15 mouse cellular contexts compared by ENCODE assay signal in genomic region chr13:112386494-112387075, GRCm38 (mm10).
"Had no signal": no experiment of that assay in that cellular context is flagged by ENCODE, and none has a peak within 500 bp of the region (broad histone marks: within the 10 kb centered on the region; RNA-seq: fewer than 3 reads in every experiment).

No protein-coding gene starts in this region.

- H3K36me3 ChIP-seq: limb, embryonic 12.5 days; liver, embryonic 13.5 days; lung, embryonic 15.5 days; midbrain, embryonic 13.5 days; neural tube, embryonic 15.5 days had no signal

- H3K4me1 ChIP-seq: liver, embryonic 13.5 days; midbrain, embryonic 13.5 days had no signal

- H3K4me3 ChIP-seq: limb, embryonic 12.5 days; liver, embryonic 13.5 days; lung, embryonic 15.5 days; megakaryocyte, embryonic 14.5 days; midbrain, embryonic 13.5 days; myocyte; neural tube, embryonic 15.5 days had no signal

- DNase-seq: kidney, adult 18-20 months; kidney, postnatal 10 days; layer of hippocampus, adult 9-11 months; layer of hippocampus, postnatal 36 days; liver; liver, embryonic 13.5 days; liver, postnatal 0 days; thymus, adult 18-20 months; thymus, postnatal 25 days had no signal

- ATAC-seq: liver, postnatal 0 days; midbrain, embryonic 13.5 days had no signal

- H3K9me3 ChIP-seq: limb, embryonic 12.5 days; liver, embryonic 13.5 days; lung, embryonic 15.5 days; megakaryocyte, embryonic 14.5 days; midbrain, embryonic 13.5 days; neural tube, embryonic 15.5 days had no signal

- H3K27me3 ChIP-seq: limb, embryonic 12.5 days; liver, embryonic 13.5 days; lung, embryonic 15.5 days; midbrain, embryonic 13.5 days; neural tube, embryonic 15.5 days had no signal

- H3K9ac ChIP-seq: limb, embryonic 12.5 days; liver, embryonic 13.5 days; liver, postnatal 0 days; lung, embryonic 15.5 days; midbrain, embryonic 13.5 days; neural tube, embryonic 15.5 days had no signal

- H3K27ac ChIP-seq: limb, embryonic 12.5 days; liver, embryonic 13.5 days; lung, embryonic 15.5 days; midbrain, embryonic 13.5 days; neural tube, embryonic 15.5 days had no signal

- H3K4me2 ChIP-seq: limb, embryonic 12.5 days; liver, embryonic 13.5 days; lung, embryonic 15.5 days; midbrain, embryonic 13.5 days; neural tube, embryonic 15.5 days had no signal
